ENCODE assay signal across 19 mouse cellular contexts in the genomic region with DNA sequence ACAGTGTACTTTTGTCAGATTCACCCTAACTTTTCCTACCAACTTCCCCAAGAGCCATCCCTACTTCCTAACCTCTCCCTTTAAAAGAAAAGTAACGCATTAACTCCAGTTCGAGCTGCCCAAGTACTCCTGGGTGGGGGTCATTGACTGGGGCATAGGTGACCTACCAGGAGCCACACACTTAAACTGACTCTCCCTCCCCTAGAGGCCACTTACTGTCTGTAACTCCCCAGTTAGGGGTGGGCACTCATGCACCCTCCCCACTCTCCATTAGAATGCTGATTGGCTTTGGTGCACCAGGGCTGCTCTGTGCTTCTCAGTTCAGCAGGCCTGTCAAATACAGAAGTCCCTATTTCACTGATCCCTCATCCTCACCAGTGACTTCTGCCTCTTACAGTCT.
"Had no signal": no experiment of that assay in that cellular context is flagged by ENCODE, and none has a peak within 500 bp of the region (broad histone marks: within the 10 kb centered on the region; RNA-seq: fewer than 3 reads in every experiment).

No protein-coding gene starts in this region.

- H3K36me3 ChIP-seq: liver, embryonic 13.5 days; midbrain, embryonic 12.5 days; midbrain, embryonic 15.5 days; neural tube, embryonic 15.5 days had no signal

- ATAC-seq: hindbrain, postnatal 0 days; inflammation-experienced regulatory T-cells, adult 6 months; intestine, embryonic 16.5 days; lung, postnatal 0 days; midbrain, embryonic 15.5 days had no signal

- H3K27me3 ChIP-seq: liver, embryonic 13.5 days; midbrain, embryonic 12.5 days; midbrain, embryonic 15.5 days; neural tube, embryonic 12.5 days; neural tube, embryonic 15.5 days had no signal

- H3K4me3 ChIP-seq: liver, embryonic 13.5 days; midbrain, embryonic 12.5 days; midbrain, embryonic 15.5 days; neural tube, embryonic 12.5 days; neural tube, embryonic 15.5 days had no signal

- H3K9me3 ChIP-seq: liver, embryonic 13.5 days; midbrain, embryonic 12.5 days; midbrain, embryonic 15.5 days; neural tube, embryonic 12.5 days; neural tube, embryonic 15.5 days had no signal

- DNase-seq: kidney, adult 8-10 months; liver, embryonic 13.5 days; lung, embryonic 14.5 days; lung, postnatal 36 days; retina, postnatal 1 day; right cerebral cortex, postnatal 25 days; spleen, adult 18-20 months; thymus, adult 18-20 months; thymus, postnatal 14 days; thymus, postnatal 4 days had no signal

- H3K9ac ChIP-seq: liver, embryonic 13.5 days; lung, embryonic 14.5 days; midbrain, embryonic 12.5 days; midbrain, embryonic 15.5 days; neural tube, embryonic 12.5 days; neural tube, embryonic 15.5 days had no signal

- H3K27ac ChIP-seq: hindbrain, postnatal 0 days; kidney, postnatal 0 days; liver, embryonic 13.5 days; midbrain, embryonic 12.5 days; midbrain, embryonic 15.5 days; neural tube, embryonic 12.5 days; neural tube, embryonic 15.5 days had no signal

- H3K4me2 ChIP-seq: liver, embryonic 13.5 days; lung, embryonic 14.5 days; midbrain, embryonic 12.5 days; midbrain, embryonic 15.5 days; neural tube, embryonic 12.5 days; neural tube, embryonic 15.5 days had no signal

- H3K4me1 ChIP-seq: midbrain, embryonic 12.5 days; midbrain, embryonic 15.5 days; neural tube, embryonic 12.5 days; neural tube, embryonic 15.5 days had no signal
